Mouse (Mus musculus): ENCODE data around the gene Apc2.

Apc2 gene

DNA sequence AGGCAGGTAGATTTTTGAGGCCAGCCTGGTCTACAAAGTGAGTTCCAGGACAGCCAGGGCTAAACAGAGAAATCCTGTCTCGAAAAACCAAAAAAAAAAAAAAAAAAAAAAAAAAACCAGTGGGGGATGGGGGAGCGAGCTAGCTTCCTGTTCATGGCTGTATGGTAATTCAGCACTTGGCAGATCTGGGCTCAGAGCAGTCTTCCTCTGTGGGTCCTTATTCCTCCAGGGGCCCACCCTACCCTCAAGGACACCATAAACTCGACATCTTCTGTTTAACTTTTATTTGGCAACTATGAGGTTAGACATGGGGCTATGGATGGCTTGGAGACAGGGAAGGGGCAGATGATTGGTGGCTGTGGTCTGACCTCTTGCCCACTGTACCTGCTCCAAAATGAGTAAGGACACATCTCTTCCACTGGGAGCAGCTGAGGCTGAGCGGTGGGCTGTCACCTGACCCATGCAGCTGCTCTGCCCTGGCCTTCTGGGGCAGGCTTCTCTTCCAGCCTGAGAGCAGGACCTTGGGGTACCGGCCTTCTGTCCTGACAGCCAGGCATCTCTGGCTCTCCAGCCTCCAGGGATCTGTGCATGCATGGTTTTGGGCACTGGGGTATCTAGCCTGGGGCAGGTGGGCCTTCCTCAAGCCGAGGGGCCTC lies 25.4 kb downstream of the Apc2 start:
- no peak for DNase-seq (ENCODE audit: low spot score in 2 of 2)

DNA sequence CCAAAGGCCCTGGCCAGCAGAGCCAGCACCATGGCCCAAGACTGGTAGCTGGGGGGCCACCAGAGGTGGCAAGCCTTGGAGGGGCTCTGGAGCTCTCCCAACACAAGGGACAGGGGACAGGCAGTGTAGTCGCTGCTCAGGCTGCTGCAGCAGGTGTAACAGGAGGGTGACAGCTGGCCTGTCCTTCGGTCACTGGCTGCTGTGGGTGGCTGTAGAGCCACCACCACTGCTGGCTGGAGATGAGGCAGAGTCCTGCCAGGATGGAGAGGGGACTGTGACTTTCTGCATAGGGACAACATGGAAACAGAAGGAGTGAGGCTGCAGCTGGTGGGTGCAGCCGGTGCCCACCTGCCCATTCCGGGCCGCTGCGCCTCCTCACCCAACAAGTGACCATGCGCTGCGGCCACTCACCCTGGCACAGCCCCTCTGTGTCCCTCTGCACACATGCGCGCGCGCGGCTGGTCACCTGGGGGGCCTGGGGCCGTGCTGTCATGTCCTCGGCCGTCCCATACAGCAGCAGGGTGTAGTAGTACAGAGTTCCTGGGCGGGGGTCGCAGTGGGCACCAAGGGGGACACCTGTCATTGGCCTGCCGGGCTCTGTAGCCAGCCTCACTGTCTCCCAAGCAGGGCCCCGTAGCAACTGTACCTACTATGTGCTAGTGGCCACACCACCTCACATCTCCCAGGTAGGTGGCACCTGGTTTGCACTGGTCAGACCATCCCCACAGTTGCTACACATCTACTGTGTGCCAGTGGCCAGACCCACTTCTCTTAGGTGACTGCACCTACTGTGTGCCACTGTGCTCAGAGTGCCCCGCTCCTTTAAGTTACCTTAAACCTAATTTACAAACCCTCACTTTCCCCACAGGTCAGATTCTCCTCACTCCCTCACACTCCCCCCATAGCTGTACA lies 26.1 kb downstream of the Apc2 start:
- DNase-seq (ENCODE audit: low spot score in 2 of 2), result no peak

DNA sequence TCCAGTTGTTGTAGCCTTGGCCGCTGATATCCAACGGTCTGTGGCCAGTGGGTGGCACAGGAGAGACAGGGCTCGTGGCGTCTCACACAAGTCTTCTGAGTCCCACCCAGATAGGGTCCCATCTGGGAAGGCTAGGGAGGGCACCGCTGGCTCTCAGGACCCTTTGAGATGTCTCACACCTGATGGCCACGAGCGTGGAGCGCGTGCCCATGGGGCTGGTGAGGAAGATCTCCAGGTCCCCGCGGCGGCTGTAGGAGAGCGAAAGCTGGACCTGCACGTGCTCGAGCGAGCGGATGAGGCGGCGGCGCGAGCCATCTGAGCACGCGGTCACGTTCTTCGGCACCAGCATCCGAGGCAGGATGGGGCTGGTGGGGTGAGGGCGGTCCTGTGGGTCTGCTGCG lies 27.0 kb downstream of the Apc2 start:
- DNase-seq (ENCODE audit: low spot score in 2 of 2), result peak in 1 of 2 experiments; percentile 40

DNA sequence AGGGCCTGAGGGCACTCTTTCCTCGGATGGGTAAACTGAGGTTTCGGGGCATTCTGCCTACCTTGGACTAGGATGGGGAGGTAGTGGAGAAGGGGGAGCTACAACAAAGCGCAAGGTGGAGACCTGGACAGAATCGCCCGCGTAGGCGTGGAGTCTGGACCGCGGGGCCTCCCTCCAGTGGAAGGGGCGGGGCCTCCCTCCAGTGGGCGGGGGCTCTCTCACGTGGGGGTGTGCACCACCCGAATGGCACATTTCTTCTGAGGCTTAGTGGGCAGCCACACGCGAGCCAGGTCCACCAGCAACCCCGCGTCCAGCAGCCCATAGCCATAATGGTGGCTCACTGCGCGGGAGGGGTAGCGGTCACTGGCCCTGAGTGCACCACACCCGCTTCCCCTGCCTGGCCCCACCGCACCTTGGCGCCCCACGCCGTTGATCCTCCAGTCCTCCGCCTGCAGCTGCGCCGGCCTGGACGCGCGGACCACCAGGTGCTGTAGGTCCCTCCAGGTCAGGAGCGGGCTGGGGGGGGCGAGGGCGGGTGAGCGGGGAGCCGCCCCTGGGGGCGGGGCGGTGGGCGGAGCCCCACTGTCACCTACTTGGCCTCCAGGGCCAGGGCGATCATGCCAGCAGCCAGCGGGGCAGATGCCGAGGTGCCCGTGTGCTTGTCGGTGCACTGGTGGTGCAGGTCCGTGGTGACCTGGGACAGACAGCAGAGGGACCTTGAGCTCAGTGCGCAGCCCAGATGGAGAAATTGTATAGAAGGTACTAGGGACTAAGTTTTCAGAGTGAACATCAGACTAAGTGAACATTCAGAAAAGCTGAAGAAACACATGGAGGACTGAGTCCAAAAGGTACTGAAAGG lies 27.7 kb downstream of the Apc2 start:
- peak; percentile 69 to 74 for DNase-seq (ENCODE audit: low spot score in 2 of 2)

DNA sequence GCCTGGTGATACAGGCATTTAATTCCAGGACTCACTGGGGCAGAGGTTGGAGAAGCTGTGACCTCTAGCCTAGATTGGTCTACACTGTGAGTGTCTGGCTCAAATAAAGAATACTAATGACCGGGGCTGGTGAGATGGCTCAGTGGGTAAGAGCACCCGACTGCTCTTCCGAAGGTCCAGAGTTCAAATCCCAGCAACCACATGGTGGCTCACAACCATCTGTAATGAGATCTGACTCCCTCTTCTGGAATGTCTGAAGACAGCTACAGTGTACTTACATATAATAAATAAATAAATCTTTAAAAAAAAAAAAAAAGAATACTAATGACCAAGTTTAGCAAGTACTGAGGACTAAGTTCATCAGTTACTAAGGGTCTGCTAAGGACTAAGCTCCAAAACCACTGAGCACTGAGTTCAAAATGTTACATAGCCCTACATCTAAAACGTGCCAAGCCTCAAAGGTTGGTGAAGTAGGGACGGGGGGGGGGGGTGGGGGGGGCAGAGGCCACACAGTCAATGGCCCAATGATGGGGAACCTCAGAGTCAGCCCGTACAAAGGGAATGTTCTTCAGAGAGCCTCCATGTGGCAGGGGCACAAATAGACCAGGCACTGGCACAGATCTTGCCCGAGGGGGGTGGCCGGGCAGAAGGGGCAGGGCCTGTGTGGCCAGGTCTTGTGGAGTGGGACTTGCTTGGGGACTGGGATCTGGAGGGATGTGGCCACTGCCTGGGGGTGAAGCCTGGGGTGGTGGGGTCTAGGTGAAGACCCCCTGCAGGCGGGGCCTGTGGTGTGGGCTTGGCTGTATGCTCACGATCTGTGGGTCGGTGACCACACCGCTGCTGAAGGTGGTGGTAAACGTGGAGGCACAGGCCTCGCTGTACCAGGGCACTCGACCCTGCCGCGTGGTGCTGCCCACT lies 28.6 kb downstream of the Apc2 start:
- DNase-seq (ENCODE audit: low spot score in 2 of 2), result no peak

DNA sequence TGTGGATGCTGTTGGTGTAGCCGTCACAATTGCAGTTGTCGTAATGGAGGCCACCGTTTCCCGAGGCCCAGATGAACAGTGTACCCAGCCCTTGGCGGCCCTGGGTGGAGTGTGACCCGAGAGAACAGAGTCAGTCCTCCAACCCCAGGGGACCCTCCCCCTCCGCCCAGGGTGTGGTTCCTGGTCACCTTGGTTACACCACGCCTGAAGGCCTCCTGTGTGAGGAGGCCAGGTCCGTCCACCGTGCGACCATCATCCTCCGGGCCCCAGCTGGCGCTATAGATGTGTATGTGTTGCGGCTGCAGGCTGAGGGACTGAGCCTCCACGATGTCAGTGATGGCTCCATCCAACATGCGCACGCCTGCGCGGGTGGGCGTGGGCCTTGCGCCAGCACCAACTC lies 29.3 kb downstream of the Apc2 start:
- no peak for DNase-seq (ENCODE audit: low spot score in 2 of 2)

DNA sequence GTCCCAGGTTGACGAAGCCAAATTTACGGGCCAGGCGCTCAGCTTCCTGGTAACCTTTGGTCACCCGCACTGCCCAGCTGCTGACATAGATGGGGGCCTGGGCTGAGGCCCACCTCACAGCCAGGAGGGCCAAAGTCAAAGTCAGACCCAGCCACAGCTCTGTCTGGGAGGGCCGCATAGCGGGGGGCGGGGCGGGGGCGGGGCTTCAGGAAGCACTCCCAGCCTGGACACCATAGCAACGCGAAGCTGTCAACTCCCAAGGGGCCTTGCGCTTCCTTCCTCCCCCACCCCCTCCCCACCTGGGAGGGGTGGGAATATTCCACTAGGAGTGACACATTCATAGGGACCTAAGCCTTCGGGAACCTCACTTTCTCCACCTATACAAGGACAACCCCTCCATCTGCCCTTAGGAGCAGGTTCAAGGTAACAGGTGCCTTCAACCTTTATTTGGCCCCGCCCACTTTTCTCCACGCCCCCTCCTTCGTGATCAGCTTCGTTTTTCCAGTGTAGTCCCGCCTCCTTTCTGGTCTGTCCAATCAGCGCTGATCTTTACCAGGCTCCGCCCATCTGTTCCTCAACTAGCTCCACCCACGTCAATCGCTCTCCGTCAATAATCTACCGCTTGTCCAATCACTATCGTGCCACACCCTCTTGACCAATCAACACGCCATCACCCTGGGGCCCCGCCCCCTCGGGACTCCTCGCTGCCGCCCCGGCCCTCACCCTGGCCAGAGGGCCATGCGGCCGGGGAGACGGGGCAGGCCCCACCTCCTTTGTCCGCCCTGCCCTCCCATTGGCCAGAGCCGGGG lies 33.7 kb downstream of the Apc2 start, which contains the start of the genes Pcsk4 and Reep6:
Pcsk4 (minus strand) TSS at position 226 of the 809 bp plus-strand sequence.
Reep6 (plus strand) TSS at position 681 of the 809 bp plus-strand sequence.
- DNase-seq (ENCODE audit: low spot score in 2 of 2), result peak; percentile 95 to 97

DNA sequence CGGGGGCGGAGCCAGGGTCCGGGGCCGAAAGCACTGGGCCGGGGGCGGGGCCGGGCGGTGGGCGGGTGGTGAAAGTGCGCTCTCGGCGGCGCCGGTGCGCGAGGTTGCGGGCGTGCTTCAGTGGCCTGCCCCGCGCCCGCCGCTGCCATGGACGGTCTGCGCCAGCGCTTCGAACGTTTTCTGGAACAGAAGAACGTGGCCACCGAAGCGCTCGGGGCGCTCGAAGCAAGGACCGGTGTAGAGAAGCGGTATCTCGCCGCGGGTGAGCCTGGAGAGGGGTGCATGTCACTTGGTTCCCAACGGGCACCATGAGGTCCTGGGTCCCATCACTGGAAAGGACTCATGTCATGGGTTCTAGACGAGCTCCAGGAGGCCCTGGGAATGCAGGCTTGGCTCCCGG lies 34.3 kb downstream of the Apc2 start:
- no peak for DNase-seq (ENCODE audit: low spot score in 2 of 2)

DNA sequence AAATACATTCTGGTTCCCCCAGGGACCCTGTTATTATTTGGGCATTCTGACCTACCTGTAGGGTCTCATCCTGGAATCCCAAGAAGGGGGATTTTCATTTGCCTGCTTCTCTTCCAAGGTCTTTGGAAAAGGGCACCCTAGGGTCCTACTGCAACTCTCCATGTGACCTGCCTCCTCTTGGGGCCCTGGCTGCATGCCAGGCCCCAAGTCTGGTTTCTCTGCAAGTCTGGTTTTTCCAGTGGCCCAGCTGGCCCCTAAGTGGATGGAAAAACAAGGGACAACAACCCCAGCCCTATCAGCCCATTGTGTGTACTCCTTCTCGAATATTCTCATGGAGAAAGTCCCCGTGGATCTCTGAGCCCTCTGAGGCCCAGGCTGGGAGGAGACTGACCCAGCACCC lies 35.1 kb downstream of the Apc2 start:
- no peak for DNase-seq (ENCODE audit: low spot score in 2 of 2)

DNA sequence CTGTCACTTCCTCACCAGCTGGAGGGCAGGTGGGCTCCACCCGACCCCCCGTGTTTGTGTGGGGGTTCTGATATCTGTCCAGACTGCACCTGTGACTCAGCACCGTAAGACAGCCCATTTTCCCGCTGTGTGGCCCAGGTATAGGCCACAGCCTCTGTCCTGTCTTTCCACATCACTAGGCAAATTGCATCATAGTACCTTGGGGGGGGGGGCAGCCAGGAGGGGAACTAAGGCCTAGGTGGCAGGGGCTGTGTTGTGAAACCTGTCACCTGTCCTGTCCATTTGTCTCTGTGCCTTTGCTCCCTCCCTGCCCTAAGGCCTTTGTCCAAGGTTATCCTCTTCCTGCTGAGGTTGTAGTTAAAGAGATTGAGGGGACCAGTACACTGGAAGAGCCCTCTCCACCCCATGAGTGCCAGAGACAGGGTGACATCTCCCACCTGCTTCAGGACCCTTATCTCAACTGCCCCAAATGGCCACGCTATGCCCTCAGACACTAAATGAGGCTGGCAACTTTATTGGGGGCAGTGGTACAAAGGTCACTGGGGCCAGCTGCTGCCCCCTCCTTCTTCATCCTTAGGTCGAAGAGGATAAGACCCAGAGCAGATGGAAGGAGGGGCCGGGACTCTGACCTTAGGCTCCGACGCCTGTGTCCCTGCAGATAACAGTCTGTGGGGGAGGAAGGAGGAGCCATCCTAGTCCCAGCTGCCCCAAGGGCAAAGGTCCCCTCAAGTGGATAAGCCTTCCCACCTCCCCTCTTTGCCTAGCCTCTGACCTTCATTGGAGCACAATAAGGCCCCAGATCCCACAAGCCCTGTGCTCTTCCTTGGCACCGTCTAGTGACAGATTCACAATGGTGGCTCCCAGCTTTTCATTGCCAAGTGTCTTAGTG lies 36.1 kb downstream of the Apc2 start:
- peak; percentile 58 to 68 for DNase-seq (ENCODE audit: low spot score in 2 of 2)

DNA sequence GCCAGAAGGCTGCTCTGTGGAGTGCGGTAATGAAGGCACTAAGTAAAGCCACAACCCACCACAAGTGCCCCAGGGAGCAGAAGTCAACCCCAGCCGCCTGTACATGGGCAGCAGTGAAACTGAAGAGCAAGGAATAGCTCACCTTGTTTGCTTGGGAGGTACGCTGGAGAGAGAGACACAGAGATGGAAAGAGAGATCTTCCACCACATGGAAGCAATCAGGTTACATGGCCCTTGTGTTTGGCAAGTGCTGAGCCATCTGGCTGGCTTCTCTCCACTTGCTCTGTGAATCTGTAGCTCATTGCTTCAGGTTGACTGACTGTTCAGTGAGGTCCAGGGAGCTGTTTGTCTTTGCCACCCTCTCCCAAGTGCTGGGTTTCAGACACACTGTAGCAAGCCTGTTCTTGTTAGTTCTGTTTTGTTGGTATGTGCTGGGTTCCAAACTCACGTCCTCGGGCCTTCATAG lies 36.8 kb downstream of the Apc2 start:
- no peak for DNase-seq (ENCODE audit: low spot score in 2 of 2)

DNA sequence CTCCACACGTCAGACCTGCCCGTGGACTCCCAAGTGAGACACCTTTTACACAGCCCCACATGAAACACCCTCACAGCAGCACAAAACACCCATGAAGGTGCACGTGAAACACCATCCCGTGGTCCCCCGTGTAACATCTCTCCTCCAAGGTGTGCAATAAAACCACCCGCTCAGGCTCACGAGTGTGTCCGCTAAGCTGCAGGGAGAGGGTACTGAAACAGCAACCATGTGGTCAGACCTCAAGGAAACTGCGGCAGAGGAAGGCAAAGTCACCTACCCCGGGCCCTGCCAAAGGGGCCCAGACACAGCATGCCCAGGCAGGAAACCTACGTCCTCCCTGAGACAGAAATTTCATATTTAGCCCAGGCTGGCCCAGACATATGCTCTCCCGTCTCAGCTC lies 40.5 kb downstream of the Apc2 start:
- DNase-seq (ENCODE audit: low spot score in 2 of 2), result no peak

DNA sequence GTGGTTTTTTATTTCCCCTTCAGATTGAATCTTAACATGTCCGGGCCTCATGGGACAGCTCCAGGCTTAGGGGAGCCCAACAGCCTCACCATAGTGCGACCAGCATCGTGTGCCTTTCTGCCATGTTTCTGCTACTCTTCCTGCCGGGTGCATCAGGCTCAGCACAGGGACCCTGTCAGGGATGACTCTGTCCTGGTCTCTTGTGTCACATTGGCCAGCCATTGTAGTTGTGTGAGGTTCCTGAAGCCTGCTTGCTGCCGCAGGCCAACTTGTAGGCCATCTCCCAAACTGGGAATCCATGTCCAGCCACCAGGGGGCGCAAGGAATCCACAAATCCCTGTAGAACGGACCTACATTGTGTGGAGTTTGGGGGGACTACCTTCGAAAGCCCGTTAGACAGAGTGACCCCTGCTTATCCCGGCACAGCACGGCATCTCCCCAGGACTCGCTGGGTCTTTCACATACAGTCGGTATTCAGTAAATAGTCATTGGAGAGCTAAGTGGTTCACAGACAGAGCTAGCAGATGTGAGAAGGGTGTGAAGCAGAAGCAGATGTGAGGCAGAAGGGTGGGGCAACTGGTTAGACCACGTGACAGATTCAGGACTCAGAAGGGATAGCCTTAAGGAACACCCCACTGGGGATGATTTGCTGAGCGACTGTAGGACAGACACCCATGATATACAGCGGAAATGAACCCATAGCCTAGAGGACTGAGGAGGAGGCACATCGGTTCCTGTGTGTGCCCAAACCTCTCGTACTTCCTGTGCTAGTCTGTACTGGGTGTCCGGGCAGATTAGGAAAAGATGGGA lies 44.4 kb downstream of the Apc2 start:
- peak; percentile 71 to 76 for DNase-seq (ENCODE audit: low spot score in 2 of 2)

DNA sequence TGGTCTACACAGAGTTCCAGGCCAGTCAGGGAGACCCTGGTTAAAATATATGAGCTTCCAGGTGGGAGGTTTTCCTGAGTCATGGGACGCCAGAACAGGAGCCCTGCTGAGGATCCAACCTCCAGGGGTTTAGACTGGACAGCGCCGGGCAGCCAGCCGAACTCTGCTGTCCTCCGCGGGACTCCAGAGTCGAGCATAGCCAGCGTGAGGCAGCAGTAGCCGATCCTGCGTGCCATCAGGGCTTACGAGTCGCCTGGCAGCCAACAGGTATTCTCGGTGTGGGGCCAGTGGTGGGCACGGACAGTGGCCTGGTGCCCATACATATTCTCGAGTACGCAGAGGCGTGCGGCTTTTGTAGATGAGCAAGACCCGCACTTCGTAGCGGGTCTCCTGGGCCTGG lies 45.2 kb downstream of the Apc2 start:
- DNase-seq (ENCODE audit: low spot score in 2 of 2), result no peak

DNA sequence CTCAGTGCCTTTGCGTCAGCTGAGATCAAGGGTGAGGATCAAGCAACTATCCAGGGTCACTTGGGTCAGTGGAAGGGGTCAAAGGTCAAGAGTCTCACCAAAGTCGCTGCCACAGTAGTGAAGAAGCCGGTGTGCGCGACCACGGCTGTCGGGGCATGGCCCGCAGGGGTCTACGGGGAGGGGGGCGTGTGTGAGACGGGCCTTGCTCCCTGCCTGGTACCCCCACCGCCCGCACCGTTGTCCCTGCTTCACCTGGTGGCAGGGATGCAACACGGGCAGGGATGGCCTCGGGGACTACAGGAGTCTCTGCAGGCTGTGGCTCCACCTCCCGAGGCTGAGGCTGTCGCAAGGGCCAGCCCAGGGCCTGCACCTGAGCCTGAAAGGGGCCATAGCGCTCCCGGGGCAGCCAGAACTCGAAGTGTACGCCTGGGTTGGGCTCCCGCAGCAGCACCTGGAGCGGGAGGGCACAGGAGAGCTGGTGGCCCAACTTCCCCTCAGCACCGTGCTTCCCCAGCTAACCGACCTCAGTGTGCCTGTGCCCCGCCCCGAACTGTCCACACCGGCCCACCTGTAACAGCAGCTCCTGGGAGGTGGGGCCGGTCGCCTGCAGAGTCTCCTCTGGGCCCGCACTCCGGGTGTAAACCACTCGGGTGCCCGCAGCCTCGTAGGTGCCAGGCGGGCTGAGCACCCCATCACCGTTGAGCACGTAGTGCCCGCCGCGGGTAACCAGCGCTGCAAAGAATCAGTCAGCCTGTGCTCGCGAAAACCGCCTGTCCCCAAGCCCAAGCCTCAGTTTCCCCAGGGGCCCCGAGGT lies 45.9 kb downstream of the Apc2 start:
- no peak for DNase-seq (ENCODE audit: low spot score in 2 of 2)

DNA sequence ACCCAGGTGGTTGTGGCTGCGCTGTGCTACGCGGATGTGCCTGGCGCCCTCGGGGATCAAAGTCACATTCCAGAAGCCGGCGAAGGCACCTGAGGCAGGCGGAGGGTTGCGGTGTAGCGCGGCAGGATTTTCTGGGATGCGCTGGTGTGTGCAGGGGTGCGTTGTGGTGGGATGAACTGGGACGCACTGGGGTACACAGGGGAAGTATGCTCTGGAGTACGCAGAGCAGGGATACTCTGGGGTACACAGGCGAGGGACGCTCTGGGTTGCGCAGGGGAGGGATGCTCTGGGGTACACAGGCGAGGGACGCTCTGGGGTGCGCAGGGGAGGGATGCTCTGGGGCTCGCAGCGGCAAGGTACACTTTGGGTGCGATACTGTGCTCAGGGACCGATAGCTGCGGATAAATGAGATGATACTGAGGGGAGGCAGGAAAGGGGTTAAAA lies 46.5 kb downstream of the Apc2 start:
- no peak for DNase-seq (ENCODE audit: low spot score in 2 of 2)

DNA sequence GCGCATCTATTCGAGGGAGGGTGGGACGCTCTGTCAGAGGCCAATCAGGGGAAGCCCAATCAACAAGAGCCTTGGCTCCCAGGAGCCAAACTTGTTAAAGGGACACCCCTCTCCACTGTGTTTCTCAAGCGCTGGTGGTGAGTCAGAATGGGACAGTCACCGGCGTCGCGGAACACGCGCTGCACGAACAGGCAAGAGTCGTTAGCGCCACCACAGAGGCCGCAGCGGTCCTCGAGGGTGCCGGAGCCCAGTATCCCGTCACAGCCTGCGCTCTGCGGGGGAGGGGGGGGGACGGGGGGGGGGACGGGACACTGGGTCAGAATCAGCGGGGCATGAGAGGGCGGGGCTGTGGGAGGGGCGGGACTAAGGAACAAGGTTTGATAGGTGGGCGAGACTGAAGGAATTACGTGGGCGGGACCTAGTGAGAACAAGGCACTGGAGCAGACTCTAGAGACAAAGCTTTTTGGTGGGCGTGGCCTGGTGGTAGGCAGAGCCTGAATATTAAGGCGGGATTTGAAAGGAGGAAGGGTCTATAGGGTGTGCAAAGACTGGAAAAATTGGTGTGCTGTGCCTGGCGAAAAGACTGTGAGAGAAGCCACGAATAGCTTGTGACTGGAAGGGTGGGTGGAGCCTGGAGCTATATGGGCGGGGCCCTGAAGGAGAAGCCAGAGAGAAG lies 47.1 kb downstream of the Apc2 start:
- DNase-seq (ENCODE audit: low spot score in 2 of 2), result peak; percentile 52 to 62
